Mouse (Mus musculus) limb, embryonic 13.5 days (tissue): Measurements from ENCODE around the gene C1qtnf6. TPM values are rescaled to one million over a fixed set of nuclear protein-coding genes. Genes with fewer than 3 reads are reported as not detected.

Source experiments
- ATAC-seq: fragments of 200-750 bp; cut with Nextera tagmentation; 2 replicates; pipeline ENCODE4 v1.8.0; 2017; ENCODE audit warnings: low read depth, moderate number of reproducible peaks, moderate TSS enrichment; ENCODE audit not compliant: low FRiP score
- H3K27ac ChIP-seq: fragments of 300-500 bp; sonication (generic); 2 replicates; pipeline ENCODE4 v1.5.1; 2015; ENCODE audit warnings: inconsistent platforms, mild to moderate bottlenecking, moderate library complexity
- H3K27me3 ChIP-seq: fragments of 300-500 bp; sonication (generic); 2 replicates; pipeline ENCODE4 v1.6.1; 2015; ENCODE audit warnings: mild to moderate bottlenecking, inconsistent platforms
- H3K36me3 ChIP-seq: fragments of 300-500 bp; sonication (generic); 2 replicates; pipeline ENCODE4 v1.6.1; 2015; ENCODE audit warnings: inconsistent platforms, mild to moderate bottlenecking, moderate library complexity
- H3K4me1 ChIP-seq: fragments of 300-500 bp; sonication (generic); 2 replicates; pipeline ENCODE4 v1.6.1; 2015; ENCODE audit warnings: inconsistent platforms
- H3K4me2 ChIP-seq: fragments of 300-500 bp; sonication (generic); replicated peaks from 2 replicates; pipeline ENCODE4 v1.6.1; 2015; ENCODE audit warnings: inconsistent platforms, mild to moderate bottlenecking, moderate library complexity
- H3K4me3 ChIP-seq: fragments of 300-500 bp; sonication (generic); 2 replicates; pipeline ENCODE4 v1.5.1; 2015; ENCODE audit warnings: moderate library complexity, mild to moderate bottlenecking, inconsistent platforms
- H3K9ac ChIP-seq: fragments of 300-500 bp; sonication (generic); 2 replicates; pipeline ENCODE4 v1.6.1; 2015; ENCODE audit warnings: mild to moderate bottlenecking, inconsistent platforms
- H3K9me3 ChIP-seq: fragments of 300-500 bp; sonication (generic); 2 replicates; pipeline ENCODE4 v1.6.1; 2016; ENCODE audit warnings: inconsistent platforms
- WGBS: fragments of 180-500 bp; shearing (Covaris S2); methylation state at CpG from one replicate; pipeline ENCODE4 v1.1.7; 2015; 5-methylcytosine and 5-hydroxymethylcytosine counted together
- polyA plus RNA-seq: library from polyadenylated mRNA; unstranded; fragments of >200 nt; fragmentation: Nextera tagmentation; extraction: Ambion mirVana; gene quantifications from 2 replicates; pipeline ENCODE4 v1.2.1, GENCODE M21; 2015

Gene C1qtnf6
- polyA plus RNA-seq, 1 experiment from 2014 or later: 32.2 TPM

DNA sequence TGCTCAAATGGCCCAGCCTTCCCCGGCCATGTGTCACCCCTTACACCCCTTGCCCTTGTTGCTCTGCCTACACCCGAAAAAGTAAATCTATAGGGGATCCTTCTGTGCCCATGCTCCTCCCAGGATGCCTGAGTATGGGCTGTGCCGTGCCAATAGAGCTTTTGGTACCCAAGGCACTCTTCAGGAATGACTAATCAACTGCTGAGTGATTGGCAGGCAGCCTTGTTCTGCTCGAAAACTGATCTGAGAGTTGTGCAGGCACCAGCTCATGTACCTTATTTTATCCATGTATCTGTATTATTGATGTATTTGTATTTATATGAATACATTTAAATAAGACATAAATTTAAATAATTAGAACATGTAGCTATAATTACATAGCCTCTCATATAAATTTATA, 44.1 kb downstream of the C1qtnf6 start:
- H3K4me3 ChIP-seq: no peak overlapping the region
- ATAC-seq: no peak
- H3K9ac ChIP-seq: no peak overlapping the region
- WGBS: 68% methylated on average over 4 of the region's 4 CpGs
- H3K4me1 ChIP-seq: peaks cover 9% of the 10 kb centered on the region
- H3K4me2 ChIP-seq: no peak overlapping the region
- H3K27ac ChIP-seq: no peak overlapping the region
- peaks cover 3% of the 10 kb centered on the region; the same call in 1 of the 2 replicates for H3K27me3 ChIP-seq
- H3K36me3 ChIP-seq: no peaks in the 10 kb centered on the region
- H3K9me3 ChIP-seq: no peaks in the 10 kb centered on the region

DNA sequence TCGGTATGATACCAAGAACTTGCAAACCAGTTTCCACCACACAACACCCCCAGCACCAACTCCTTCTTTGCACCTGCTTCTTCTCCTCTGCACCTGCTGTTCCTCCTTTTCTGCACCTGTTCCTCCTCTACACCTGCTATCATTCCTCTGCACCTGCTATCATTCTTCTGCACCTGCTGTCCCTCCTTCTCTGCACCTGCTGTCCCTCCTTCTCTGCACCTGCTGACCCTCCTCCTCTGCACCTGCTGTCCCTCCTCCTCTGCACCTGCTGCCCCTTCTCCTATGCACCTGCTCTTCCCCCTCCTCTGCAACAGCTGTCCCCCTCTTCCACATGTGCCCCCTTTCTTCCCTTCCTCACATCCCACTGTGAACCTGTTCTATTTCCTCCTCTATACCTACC, 44.7 kb downstream of the C1qtnf6 start:
- no peak overlapping the region for H3K9ac ChIP-seq
- H3K36me3 ChIP-seq: no peaks in the 10 kb centered on the region
- no peak overlapping the region for H3K4me3 ChIP-seq
- H3K27me3 ChIP-seq: peaks cover 3% of the 10 kb centered on the region; the same call in 1 of the 2 replicates
- no peaks in the 10 kb centered on the region for H3K9me3 ChIP-seq
- peaks cover 9% of the 10 kb centered on the region for H3K4me1 ChIP-seq
- 96% methylated on average over 1 of the region's 1 CpGs for WGBS
- no peak overlapping the region for H3K4me2 ChIP-seq
- H3K27ac ChIP-seq: no peak overlapping the region
- ATAC-seq: no peak

DNA sequence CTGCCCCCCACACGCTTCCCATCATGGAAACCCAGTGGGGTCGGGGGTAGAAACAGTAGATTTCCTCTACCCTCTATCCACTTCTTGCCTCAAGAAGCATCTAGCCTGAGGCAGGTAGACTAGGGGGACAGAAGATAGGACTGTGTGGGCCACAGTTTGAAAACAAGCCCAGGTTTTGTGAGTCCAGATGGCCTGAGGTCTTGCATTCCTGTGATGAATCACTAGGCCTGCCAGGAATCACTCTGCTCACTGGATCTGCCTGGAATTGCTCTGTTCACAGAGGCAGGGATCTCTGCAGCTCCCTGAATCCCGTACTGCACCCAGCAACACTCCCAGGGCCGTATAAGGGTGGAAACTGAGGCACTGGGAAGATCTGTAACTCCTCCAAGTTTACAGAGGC, 47.9 kb downstream of the C1qtnf6 start:
- H3K4me3 ChIP-seq: no peak overlapping the region
- no peak overlapping the region for H3K4me2 ChIP-seq
- 70% methylated on average over 4 of the region's 4 CpGs for WGBS
- no peaks in the 10 kb centered on the region for H3K9me3 ChIP-seq
- no peaks in the 10 kb centered on the region for H3K36me3 ChIP-seq
- H3K4me1 ChIP-seq: no peaks in the 10 kb centered on the region
- peaks cover 3% of the 10 kb centered on the region; the same call in 1 of the 2 replicates for H3K27me3 ChIP-seq
- ATAC-seq: no peak
- no peak overlapping the region for H3K27ac ChIP-seq
- H3K9ac ChIP-seq: no peak overlapping the region; the same call in 1 of the 2 replicates

DNA sequence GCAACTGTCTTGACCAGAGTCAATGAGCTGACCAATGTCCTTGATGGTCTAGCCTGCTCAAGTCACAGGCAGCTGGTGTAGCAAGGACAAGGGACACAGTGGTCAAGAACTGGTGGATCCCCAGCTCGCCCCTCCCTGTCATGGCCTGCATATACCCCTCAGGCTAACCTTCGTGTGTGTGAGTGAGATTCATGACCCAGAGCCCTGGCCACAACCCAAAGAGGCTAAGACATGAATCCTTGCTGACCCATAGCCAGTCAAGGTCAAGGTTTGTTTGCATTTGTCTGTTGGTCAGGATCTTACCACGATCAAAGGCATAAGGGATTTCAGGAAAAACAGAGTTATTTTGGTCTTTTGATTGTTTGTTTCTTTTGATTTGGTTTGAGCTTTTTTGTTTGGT, 48.7 kb downstream of the C1qtnf6 start:
- 73% methylated on average over 3 of the region's 3 CpGs for WGBS
- ATAC-seq: no peak

DNA sequence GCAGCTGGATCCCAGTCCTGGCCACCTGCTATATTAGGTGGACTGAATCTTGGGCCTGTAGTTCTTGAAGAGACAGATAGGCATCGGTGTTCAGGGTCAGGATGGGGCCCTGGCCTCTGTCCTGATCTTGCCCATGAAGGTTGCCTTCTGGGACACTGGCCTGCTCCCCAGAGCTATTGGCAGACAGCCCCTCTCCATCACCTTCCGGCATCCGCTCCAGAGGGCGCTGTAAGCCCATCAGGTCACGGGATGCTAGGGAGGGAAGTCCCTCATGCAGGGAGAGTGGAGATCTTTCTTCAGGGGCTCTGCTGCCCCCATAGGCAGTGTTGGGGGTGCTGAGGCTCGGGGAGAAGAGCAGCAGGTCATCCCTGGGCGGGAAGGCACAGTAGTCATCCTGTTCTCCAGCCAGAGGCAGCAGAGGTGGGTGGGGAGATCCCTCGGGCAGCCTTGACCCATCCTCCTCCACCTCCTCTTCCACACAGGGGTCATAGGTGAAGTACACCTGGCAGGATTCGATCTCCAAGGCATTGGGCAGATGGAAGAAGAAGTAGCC, 49.7 kb downstream of the C1qtnf6 start:
- no peak overlapping the region for H3K27ac ChIP-seq
- no peaks in the 10 kb centered on the region; the same call in 1 of the 2 replicates for H3K27me3 ChIP-seq
- H3K36me3 ChIP-seq: no peaks in the 10 kb centered on the region
- H3K4me1 ChIP-seq: no peaks in the 10 kb centered on the region
- ATAC-seq: no peak
- H3K4me2 ChIP-seq: no peak overlapping the region
- H3K9me3 ChIP-seq: no peaks in the 10 kb centered on the region
- H3K4me3 ChIP-seq: no peak overlapping the region
- WGBS: 51% methylated on average over 9 of the region's 9 CpGs
- H3K9ac ChIP-seq: no peak overlapping the region

More for the DNA sequence above, 48.7 kb downstream of the C1qtnf6 start:
- H3K36me3 ChIP-seq: no peaks in the 10 kb centered on the region
- H3K9me3 ChIP-seq: no peaks in the 10 kb centered on the region
- H3K4me2 ChIP-seq: no peak overlapping the region
- peaks cover 3% of the 10 kb centered on the region; the same call in 1 of the 2 replicates for H3K27me3 ChIP-seq
- no peak overlapping the region for H3K27ac ChIP-seq
- H3K9ac ChIP-seq: no peak overlapping the region
- H3K4me1 ChIP-seq: no peaks in the 10 kb centered on the region
- no peak overlapping the region for H3K4me3 ChIP-seq

DNA sequence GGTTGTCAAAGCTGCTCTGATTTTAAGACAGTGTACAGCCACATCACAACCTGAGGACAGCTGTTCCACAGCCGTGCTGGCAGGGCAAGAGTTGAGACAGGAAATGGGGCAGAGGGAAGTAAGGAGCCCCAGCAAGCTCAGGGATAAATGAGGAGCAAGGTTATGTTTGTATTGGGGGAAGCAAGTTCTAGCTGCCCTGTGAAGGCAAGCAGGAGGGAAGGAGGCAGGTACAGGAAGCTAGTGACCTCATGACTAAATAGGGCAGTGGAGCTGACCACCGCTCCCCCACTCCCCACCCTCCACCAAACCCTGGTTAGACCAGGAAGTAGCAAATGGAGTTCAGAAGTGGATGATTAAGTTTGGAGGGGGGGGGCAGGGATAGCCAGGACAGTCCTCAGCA, 50.2 kb downstream of the C1qtnf6 start:
- Histone ChIP-seq H3K4me3 (no peak overlapping the region), H3K27ac (no peak overlapping the region), H3K36me3 (no peaks in the 10 kb centered on the region), H3K27me3 (no peaks in the 10 kb centered on the region; the same call in 1 of the 2 replicates), H3K4me1 (no peaks in the 10 kb centered on the region), H3K4me2 (no peak overlapping the region), H3K9ac (no peak overlapping the region), H3K9me3 (no peaks in the 10 kb centered on the region)
- ATAC-seq: no peak
- WGBS: 59% methylated on average over 2 of the region's 2 CpGs

DNA sequence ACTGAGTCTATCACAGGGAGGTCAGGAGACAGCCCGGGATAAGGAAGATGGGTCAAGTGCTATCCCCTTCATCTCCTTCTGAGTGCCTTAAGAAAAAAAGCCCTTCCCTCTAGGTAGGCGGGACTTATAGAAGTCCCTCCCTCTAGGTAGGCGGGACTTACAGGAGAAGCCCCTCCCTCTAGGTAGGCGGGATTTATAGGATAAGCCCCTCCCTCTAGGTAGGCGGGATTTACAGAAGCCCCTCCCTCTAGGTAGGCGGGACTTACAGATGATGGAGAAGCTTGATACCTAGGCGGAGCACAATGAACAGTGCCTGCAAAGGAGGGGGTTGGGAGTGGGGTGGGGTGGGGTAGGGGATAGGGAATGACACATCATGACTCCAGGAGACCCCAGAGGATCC, 51.1 kb downstream of the C1qtnf6 start:
- Histone ChIP-seq H3K9me3 (no peaks in the 10 kb centered on the region), H3K4me1 (no peaks in the 10 kb centered on the region), H3K4me3 (no peak overlapping the region), H3K9ac (no peak overlapping the region), H3K27ac (no peak overlapping the region), H3K36me3 (no peaks in the 10 kb centered on the region), H3K27me3 (peaks cover 4% of the 10 kb centered on the region; the same call in 1 of the 2 replicates), H3K4me2 (no peak overlapping the region)
- 69% methylated on average over 7 of the region's 7 CpGs for WGBS
- no peak for ATAC-seq

DNA sequence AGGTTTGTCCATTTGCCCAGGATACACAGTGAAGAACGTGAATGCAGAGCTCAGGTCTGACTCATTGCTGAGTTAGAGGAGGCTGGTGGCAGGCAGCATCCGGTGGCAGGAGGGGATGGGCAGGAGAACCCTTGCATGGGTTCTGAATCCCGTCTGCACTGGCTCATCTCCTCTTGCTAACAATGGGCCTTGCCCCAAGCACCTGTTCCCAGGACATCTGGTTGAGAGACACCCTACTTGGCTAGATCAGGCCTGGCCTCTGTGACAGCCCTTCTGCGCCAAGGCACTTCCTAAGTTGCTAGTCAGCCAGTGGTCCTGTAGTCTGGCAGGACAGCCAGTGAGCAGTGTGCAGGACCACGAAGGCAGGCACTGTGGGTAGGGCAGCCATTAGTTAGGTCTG, 51.7 kb downstream of the C1qtnf6 start:
- ATAC-seq: no peak
- peaks cover 6% of the 10 kb centered on the region; the same call in 1 of the 2 replicates for H3K27me3 ChIP-seq
- H3K9me3 ChIP-seq: no peaks in the 10 kb centered on the region
- H3K4me3 ChIP-seq: no peak overlapping the region
- no peak overlapping the region for H3K27ac ChIP-seq
- no peaks in the 10 kb centered on the region for H3K4me1 ChIP-seq
- H3K36me3 ChIP-seq: no peaks in the 10 kb centered on the region
- H3K4me2 ChIP-seq: no peak overlapping the region
- H3K9ac ChIP-seq: no peak overlapping the region
- WGBS: 70% methylated on average over 5 of the region's 5 CpGs

DNA sequence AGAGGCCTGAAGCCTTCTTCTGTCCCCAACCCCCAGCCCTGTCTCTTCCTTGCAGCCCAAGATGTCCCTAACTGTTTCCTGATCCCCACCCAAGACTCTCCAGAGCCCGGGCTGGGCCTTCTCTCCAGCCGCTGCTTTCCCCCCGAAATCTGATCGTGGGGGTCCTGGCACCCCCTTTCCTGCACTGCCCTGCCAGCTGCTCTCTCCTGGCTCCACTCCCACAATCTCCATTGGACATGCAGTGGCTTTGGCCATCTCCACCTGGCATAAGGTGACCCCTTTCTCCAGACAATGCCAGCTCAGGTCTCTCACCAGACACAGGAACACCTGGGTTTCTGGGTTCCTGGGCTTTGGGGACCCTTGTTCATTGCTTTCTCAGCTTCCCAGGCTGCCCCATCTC, 53.1 kb downstream of the C1qtnf6 start:
- WGBS: 83% methylated on average over 4 of the region's 4 CpGs
- Histone ChIP-seq H3K36me3 (no peaks in the 10 kb centered on the region), H3K27me3 (peaks cover 6% of the 10 kb centered on the region; the same call in 1 of the 2 replicates), H3K4me2 (no peak overlapping the region), H3K9ac (no peak overlapping the region), H3K27ac (no peak overlapping the region), H3K9me3 (no peaks in the 10 kb centered on the region), H3K4me3 (no peak overlapping the region), H3K4me1 (no peaks in the 10 kb centered on the region)
- no peak for ATAC-seq

DNA sequence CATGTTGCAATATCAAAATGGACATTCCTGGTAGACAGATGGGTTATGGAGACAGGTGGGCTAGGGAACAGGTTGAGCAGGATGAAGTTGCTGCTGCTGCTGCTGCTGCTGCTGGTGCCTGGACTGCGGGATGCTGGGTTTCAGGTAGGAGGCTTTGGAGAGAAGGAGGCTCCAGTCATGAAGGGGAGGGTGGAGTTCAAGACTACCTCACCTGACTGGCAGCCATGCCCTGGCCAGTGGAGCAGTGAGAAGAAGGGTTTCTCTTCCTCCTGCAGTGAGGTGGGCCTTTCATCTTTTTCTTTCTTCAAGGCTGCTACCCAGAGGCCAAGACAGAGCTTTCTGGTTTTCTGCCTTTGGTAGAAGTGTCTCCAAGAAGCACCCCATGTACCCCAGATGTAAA, 54.3 kb downstream of the C1qtnf6 start:
- no peaks in the 10 kb centered on the region for H3K36me3 ChIP-seq
- H3K4me2 ChIP-seq: no peak overlapping the region
- no peak overlapping the region for H3K4me3 ChIP-seq
- ATAC-seq: no peak
- no peak overlapping the region for H3K27ac ChIP-seq
- 81% methylated on average over 1 of the region's 1 CpGs for WGBS
- H3K27me3 ChIP-seq: peaks cover 6% of the 10 kb centered on the region; the same call in 1 of the 2 replicates
- H3K9ac ChIP-seq: no peak overlapping the region
- H3K9me3 ChIP-seq: no peaks in the 10 kb centered on the region
- H3K4me1 ChIP-seq: no peaks in the 10 kb centered on the region

DNA sequence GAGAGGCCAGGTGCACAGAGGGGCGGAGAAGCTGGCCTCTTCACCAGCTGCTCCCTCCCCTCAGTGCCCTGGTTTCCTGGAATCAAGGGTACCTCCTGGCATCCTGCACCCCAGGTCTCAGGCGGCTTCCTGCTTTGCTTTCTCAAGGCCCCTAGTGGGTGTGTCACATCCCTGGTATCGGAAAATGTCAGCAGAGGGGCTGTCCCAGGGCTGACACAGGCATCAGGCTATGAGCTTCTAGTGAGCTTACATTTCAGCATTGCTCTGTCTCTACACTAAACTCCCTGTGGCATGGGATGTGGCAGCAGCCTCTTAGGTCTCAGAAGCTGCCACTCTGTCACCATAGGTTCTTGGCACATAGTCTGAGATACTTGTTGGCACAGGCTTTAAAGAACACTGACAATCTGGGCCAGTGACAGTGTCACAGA, 55.6 kb downstream of the C1qtnf6 start:
- Histone ChIP-seq H3K27ac (no peak overlapping the region), H3K4me3 (no peak overlapping the region), H3K36me3 (no peaks in the 10 kb centered on the region), H3K27me3 (peaks cover 6% of the 10 kb centered on the region; the same call in 1 of the 2 replicates), H3K9ac (no peak overlapping the region), H3K9me3 (no peaks in the 10 kb centered on the region), H3K4me2 (no peak overlapping the region), H3K4me1 (no peaks in the 10 kb centered on the region)
- WGBS: 56% methylated on average over 3 of the region's 3 CpGs
- ATAC-seq: no peak

DNA sequence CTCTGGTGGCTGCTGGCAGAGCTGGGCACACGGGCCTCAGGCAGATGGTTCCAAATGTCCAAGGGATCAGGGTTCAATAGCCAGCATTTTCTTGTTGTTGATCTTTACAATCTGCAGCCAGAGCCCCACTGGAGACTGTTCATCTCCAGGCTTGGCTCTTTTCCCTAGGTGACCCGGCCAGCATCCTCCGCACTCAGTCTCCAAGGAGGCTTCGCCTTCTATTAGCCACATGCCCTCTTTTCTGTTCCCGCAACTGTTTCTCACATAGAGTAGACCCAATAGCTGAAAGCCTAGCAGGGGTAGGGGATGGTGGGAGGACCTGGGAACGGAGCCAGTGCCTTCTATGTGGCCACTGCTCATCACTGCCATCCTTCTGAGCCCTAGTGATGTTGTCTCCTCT, 57.8 kb downstream of the C1qtnf6 start:
- Histone ChIP-seq H3K27ac (no peak overlapping the region), H3K9me3 (no peaks in the 10 kb centered on the region), H3K9ac (no peak overlapping the region), H3K4me1 (no peaks in the 10 kb centered on the region), H3K27me3 (peaks cover 6% of the 10 kb centered on the region; the same call in 1 of the 2 replicates), H3K4me3 (no peak overlapping the region), H3K4me2 (no peak overlapping the region), H3K36me3 (no peaks in the 10 kb centered on the region)
- 83% methylated on average over 6 of the region's 6 CpGs for WGBS
- no peak for ATAC-seq
